Mouse (Mus musculus) splenic B cell, adult 2 months (primary cell): ENCODE measurements at regions not wholly inside any gene's neighbourhood (a gene's known extent, or its start where the extent isn't known, plus 50 kb on each side); places are given as distances from the start of the nearest gene placed in this dataset.

Experiments used
- DNase-seq: peaks from one replicate; pipeline ENCODE4 v3.0.0-alpha.2; 2011; ENCODE audit warnings: low read depth, low spot score
- H3K27me3 ChIP-seq: 2 replicates; pipeline ENCODE4 v1.6.1; 2012; ENCODE audit warnings: mild to moderate bottlenecking, low read length, moderate library complexity, mixed read lengths; ENCODE audit not compliant: control insufficient read depth, poor library complexity, insufficient read depth, severe bottlenecking
- H3K36me3 ChIP-seq: 2 replicates; pipeline ENCODE4 v1.6.1; 2012; ENCODE audit warnings: mild to moderate bottlenecking, low read length, moderate library complexity, mixed read lengths; ENCODE audit not compliant: control insufficient read depth, poor library complexity, insufficient read depth, severe bottlenecking

DNA sequence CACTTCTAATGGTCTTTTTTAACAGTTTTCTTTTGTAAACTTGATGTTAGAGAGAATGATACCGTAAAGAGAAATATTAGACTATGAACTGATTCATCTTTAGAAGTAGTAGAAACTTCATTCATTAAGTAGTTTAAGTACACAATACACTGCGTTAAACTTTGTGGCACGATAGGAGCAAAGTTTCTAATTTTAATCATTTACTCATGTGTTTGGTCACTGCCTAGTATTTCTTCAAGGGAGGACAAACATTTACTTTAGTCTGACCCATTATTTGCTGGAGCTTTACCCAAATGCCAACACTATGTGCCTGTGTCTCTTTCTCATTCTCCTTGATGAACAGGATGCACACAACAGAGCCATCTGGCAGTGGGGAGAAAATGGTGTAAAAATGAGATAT lies 200.6 kb downstream of the Chm start:
- no peak for DNase-seq
- Histone ChIP-seq H3K27me3 (no peaks in the 10 kb centered on the region), H3K36me3 (no peaks in the 10 kb centered on the region)

DNA sequence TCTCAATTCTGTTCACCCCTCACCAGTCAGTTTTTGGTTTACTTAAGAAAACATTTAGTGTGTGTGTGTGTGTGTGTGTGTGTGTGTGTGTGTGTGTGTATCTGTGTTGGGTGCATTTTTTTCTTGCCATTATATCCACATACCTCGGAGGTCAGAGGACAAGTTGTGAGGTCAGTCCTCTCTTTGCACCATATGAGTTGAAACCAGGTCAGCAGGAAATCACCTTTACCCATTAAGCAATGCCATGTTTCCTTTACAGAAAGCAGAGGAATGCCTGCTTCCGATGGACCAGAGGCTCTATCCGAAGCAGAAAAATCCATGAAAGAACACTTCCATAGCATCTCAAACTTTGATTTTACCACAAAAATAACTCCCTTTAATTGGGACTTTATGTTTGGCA lies 201.2 kb downstream of the Chm start:
- no peak for DNase-seq
- Histone ChIP-seq H3K36me3 (no peaks in the 10 kb centered on the region), H3K27me3 (no peaks in the 10 kb centered on the region)

DNA sequence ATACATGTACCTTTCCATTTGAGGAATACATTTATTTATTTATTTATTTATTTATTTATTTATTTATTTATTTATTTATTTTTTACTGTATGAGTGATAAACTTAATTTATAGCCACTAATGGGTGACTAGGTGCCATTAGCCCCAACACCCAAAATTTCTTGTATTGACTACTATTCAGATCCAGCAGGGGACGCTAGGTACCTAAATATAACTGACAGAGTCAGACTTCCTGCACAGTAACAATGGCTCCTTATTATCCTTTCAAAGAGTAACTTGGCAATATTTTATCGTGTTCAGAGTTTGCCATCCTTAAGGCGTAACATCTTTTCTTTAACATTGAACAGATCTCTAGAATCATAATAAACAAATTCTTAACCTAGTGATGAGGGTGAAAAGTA lies 206.7 kb downstream of the Chm start:
- peak; percentile 33 for DNase-seq
- Histone ChIP-seq H3K36me3 (no peaks in the 10 kb centered on the region), H3K27me3 (no peaks in the 10 kb centered on the region)

DNA sequence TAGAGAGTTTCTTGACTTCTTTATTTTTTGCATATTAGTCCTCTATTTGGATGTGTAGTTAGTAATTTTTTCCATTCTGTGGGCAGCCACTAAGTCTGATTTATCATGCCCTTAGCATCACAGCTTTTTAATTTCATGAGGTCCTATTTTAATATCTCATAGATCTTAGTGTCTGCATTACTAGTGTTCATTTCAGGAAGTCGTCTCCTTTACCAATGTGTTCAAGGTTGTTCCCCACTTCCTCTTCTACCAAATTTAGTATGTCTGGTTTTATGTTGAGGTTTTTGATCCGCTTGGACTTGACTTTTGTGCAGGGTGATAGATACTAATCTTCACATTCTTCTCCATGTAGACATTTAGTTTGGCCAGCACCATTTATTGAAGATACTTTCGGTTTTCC lies 221.2 kb downstream of the Chm start:
- DNase-seq = no peak
- Histone ChIP-seq H3K27me3 (no peaks in the 10 kb centered on the region), H3K36me3 (no peaks in the 10 kb centered on the region)

DNA sequence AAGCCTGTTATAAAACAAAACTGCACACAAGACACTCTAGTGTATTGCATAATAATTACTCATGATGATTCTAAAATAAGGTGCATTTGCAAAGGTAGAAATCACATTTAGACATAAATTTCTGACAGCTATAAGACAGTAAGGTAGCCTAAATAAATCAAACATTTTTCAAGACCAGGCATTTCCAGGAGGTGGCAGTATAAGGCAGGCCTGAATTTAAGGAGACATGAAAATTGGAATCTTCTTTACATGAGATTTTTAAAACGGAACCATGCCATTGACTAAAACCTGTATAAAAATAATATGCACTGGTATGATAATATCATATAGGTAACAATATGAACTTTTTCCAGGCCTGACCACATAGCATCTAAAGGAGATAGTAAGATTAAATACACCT lies 235.5 kb downstream of the Chm start:
- H3K27me3 ChIP-seq = no peaks in the 10 kb centered on the region
- H3K36me3 ChIP-seq = no peaks in the 10 kb centered on the region
- peak; percentile 30 for DNase-seq

DNA sequence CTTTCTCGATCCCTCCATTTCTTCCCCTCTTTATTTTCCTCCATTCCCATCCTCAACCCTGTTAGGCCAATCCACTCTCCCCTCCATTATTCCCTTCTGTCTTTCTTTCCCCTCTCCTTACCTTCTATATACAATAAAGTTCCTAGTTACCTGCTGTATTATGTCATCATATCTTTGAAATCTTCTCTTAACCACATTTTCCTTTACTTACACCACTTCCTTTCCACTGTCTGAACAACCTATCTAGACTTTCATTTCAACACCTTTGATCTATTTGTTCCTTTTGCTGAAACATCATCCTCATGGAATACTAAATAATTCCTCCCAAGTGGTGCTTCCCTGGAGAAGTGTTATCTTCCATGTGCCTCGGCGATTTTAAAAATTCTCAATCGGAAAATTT lies 237.8 kb downstream of the Chm start:
- H3K27me3 ChIP-seq = no peaks in the 10 kb centered on the region
- H3K36me3 ChIP-seq = no peaks in the 10 kb centered on the region
- DNase-seq = no peak

DNA sequence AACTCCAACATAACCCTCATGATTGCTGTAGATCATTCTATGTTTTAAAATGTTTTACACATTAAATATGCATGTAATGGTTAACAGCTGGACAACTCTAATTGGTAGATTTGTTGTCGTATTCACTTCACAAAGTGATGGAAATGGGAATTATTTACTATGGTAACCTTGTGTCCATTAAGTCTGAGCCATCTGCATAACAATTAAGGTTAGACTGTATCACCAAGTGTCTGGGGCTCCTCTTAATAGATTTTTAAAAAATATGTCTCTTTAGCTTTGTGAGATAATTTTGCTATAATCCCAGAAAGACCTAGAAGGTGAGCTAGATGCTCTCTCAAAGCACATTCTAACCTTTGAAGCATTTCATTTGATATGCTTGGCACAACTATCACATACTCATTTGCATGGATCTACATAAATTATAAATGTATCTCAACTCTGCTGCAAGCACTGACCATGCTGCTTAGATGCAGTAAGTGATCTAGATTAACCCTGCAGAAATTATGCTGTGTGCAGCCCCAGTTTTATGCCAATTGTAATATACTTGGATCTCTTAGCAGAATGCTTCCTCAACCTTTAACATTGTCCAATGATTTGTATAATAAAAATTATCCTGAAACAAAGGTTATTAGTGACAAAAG lies 227.2 kb upstream of the Pof1b start:
- no peaks in the 10 kb centered on the region for H3K36me3 ChIP-seq
- H3K27me3 ChIP-seq = no peaks in the 10 kb centered on the region
- DNase-seq = no peak

DNA sequence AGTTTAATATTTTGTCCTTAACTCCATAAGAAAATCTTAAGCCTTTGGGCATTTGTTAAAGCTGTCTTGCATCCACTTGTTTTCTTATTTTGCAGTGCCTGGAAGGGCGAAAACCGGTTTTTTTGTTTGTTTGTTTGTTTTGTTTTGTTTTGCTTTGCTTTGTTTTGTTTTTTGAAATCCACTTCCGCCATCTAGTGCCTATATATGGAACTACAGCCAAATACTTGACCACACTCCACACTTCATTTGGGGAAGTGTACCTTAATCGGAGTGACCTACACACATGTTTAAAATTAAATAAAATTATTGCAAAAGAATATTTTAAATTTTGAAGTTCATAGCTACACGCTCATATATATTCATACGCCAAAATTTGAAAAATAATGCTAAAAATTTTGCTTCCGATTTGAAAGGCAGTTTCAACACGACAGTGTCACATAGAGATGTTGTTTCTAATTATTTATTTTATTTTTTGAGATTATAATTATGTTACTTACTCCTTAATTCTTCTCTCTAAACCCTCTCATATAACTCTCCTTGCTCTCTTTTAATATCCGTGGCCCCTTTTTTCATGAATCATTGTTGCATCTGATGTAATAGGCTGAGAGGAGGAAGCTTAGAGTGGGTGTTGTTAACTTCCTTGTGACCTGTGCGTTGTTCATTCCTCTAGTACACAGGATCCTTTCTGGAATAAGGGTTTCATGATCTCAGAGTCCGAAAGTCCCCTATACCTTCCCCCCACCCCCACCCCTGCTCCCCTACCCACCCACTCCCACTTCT lies 205.4 kb upstream of the Pof1b start:
- peak; percentile 9 for DNase-seq
- Histone ChIP-seq H3K27me3 (no peaks in the 10 kb centered on the region), H3K36me3 (no peaks in the 10 kb centered on the region)

DNA sequence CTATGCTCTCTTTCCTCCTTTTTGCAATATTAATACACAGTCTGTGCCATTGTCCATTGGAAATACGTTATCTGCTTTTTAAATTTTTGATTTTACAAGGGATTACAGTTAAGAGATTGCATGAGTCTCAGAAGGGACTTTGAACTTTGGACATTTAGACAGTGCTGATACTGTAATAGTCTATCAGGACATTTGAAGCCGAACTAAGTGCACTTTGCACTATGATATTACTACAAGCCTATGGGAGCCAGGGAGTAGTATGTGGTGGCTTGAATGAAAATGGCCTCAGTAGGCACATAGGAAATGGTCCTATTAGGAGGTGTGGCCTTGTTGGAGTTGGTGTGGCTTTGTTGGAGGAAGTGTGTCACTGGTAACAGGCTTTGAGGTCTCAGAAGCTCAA lies 188.1 kb upstream of the Pof1b start:
- no peak for DNase-seq
- H3K36me3 ChIP-seq = no peaks in the 10 kb centered on the region
- no peaks in the 10 kb centered on the region for H3K27me3 ChIP-seq
